Mouse (Mus musculus) sigmoid colon, adult 10 weeks (tissue): ENCODE measurements around the gene Abca16. TPM values are rescaled to one million over a fixed set of nuclear protein-coding genes. Genes with fewer than 3 reads are reported as not detected.

Source experiments
- polyA plus RNA-seq: library from polyadenylated mRNA; stranded (reverse); fragments of 350-450 nt; fragmentation: Illumina TruSeq; extraction: RNeasy Lipid Tissue Mini Kit (QIAGEN cat#74804); gene quantifications from one replicate; pipeline ENCODE4 v1.2.3, GENCODE M21; 2014; ENCODE audit warnings: low read depth, low replicate concordance

Gene Abca16
- polyA plus RNA-seq: not detected

GRCm38 (mm10) chr7:120409447-120409846 lies at the start of gene Abca16:
Abca16 (plus strand) TSS chr7:120409647.

Other genes starting within 250 kb of the Abca16 start
- gene Anks4b, start 235.8 kb upstream of the Abca16 start, polyA plus RNA-seq: 125 TPM
- 1.0 TPM for gene Crym, start 207.5 kb upstream of the Abca16 start, polyA plus RNA-seq
- gene Abca14, start 205.7 kb upstream of the Abca16 start, polyA plus RNA-seq: 1.1 TPM
- 0.22 TPM for gene Abca15, start 81.0 kb upstream of the Abca16 start, polyA plus RNA-seq
- gene Uqcrc2, start 225.5 kb downstream of the Abca16 start, polyA plus RNA-seq: 690 TPM